Mouse (Mus musculus) midbrain, embryonic 11.5 days (tissue): ENCODE data around the gene Pkmyt1. TPM values are rescaled to one million over a fixed set of nuclear protein-coding genes. Genes with fewer than 3 reads are reported as not detected.

Experiments used
- ATAC-seq: fragments of 200-750 bp; cut with Nextera tagmentation; 2 replicates; pipeline ENCODE4 v1.8.0; 2017; ENCODE audit warnings: moderate TSS enrichment, moderate library complexity; ENCODE audit not compliant: low FRiP score
- DNase-seq: peaks from one replicate; pipeline ENCODE4 v3.0.0; 2015; ENCODE audit warnings: low spot score; ENCODE audit errors: missing footprints
- H3K27ac ChIP-seq: fragments of 300-500 bp; sonication (generic); 2 replicates; pipeline ENCODE4 v1.5.1; 2014; ENCODE audit warnings: low read depth, low read length
- H3K27me3 ChIP-seq: fragments of 300-500 bp; sonication (generic); 2 replicates; pipeline ENCODE4 v1.6.1; 2014; ENCODE audit warnings: mild to moderate bottlenecking, low read length, moderate library complexity, mixed read lengths; ENCODE audit not compliant: control insufficient read depth, insufficient read depth
- H3K36me3 ChIP-seq: fragments of 300-500 bp; sonication (generic); 2 replicates; pipeline ENCODE4 v1.6.1; 2014; ENCODE audit warnings: mild to moderate bottlenecking, low read length, moderate library complexity, mixed read lengths; ENCODE audit not compliant: control insufficient read depth, insufficient read depth
- H3K4me1 ChIP-seq: fragments of 300-500 bp; sonication (generic); 2 replicates; pipeline ENCODE4 v1.6.1; 2014; ENCODE audit warnings: low read length; ENCODE audit not compliant: control insufficient read depth, insufficient read depth
- H3K4me2 ChIP-seq: fragments of 300-500 bp; sonication (generic); 2 replicates; pipeline ENCODE4 v1.6.1; 2014; ENCODE audit warnings: mild to moderate bottlenecking, moderate library complexity
- H3K4me3 ChIP-seq: fragments of 300-500 bp; sonication (generic); 2 replicates; pipeline ENCODE4 v1.5.1; 2014; ENCODE audit warnings: low read depth, low read length
- H3K9ac ChIP-seq: fragments of 300-500 bp; sonication (generic); 2 replicates; pipeline ENCODE4 v1.6.1; 2014; ENCODE audit warnings: low read length
- H3K9me3 ChIP-seq: fragments of 300-500 bp; sonication (generic); 2 replicates; pipeline ENCODE4 v1.6.1; 2016; ENCODE audit warnings: low read length; ENCODE audit not compliant: control insufficient read depth
- WGBS: fragments of 180-500 bp; shearing (Covaris S2); extraction: QIAGEN DNeasy Blood & Tissue Kit; methylation state at CpG from one replicate; pipeline ENCODE4 v1.1.7; 2014; 5-methylcytosine and 5-hydroxymethylcytosine counted together
- polyA plus RNA-seq: library from polyadenylated mRNA; unstranded; fragments of >200 nt; fragmentation: Nextera tagmentation; extraction: Ambion mirVana; gene quantifications from 2 replicates; pipeline ENCODE4 v1.2.1, GENCODE M21; 2014

The Pkmyt1 gene
- polyA plus RNA-seq, result 29.3 and 33.7 TPM in 2 replicates

GRCm38 (mm10) chr17:23725999-23726757 is at the start of gene Pkmyt1:
Gene Pkmyt1, plus strand, starts transcription at chr17:23726336.
- ATAC-seq (peak; percentile 95), DNase-seq (peak; percentile 99)
- Histone ChIP-seq H3K4me1 (peaks cover 7% of the 10 kb centered on the region; the same call in 1 of the 2 replicates), H3K9me3 (no peaks in the 10 kb centered on the region), H3K27ac (peak within 1 kb of the TSS; percentile 10; the same call in 1 of the 2 replicates), H3K9ac (peak within 1 kb of the TSS; percentile 67), H3K4me2 (peak within 1 kb of the TSS; percentile 79), H3K4me3 (peak within 1 kb of the TSS; percentile 68), H3K27me3 (no peaks in the 10 kb centered on the region), H3K36me3 (no peaks in the 10 kb centered on the region)
- WGBS, result 1% methylated on average over 67 of the region's 73 CpGs

DNA sequence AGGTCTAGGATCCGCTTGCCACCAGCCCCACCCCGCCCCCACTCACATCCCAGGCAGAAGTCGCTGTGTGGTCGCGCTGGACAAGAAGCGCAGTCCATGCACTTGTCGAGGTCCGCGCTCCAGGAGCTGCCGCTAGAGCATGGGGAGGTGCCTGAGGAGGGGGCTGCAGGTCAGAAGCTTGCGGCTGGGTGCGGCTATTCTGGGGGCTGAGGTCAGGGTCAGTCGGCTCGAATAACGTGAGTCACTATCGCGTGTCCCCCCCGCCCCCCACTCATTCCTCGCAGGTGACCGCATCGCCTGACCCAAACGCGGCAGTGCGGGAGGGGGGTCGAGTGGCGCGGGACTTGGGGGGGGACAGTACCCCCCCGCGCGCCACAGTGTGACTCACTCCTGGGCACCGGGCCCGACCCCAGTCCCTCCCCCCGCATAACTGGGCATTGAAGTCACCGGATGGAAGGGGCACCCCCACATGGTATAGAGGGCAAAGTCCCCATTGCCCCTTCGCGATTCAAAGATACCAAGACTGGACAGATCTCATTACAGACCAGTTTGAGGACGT is 49.6 kb upstream of the Pkmyt1 start:
- no peaks in the 10 kb centered on the region for H3K36me3 ChIP-seq
- no peak for ATAC-seq
- no peaks in the 10 kb centered on the region for H3K9me3 ChIP-seq
- peaks cover 54% of the 10 kb centered on the region for H3K27me3 ChIP-seq
- H3K9ac ChIP-seq, result peak overlapping the region; percentile 59
- no peak overlapping the region for H3K27ac ChIP-seq
- under 1% methylated on average over 34 of the region's 37 CpGs for WGBS
- no peak for DNase-seq
- H3K4me1 ChIP-seq, result peaks cover 24% of the 10 kb centered on the region
- H3K4me3 ChIP-seq, result peak overlapping the region; percentile 48
- peak overlapping the region; percentile 94 for H3K4me2 ChIP-seq

DNA sequence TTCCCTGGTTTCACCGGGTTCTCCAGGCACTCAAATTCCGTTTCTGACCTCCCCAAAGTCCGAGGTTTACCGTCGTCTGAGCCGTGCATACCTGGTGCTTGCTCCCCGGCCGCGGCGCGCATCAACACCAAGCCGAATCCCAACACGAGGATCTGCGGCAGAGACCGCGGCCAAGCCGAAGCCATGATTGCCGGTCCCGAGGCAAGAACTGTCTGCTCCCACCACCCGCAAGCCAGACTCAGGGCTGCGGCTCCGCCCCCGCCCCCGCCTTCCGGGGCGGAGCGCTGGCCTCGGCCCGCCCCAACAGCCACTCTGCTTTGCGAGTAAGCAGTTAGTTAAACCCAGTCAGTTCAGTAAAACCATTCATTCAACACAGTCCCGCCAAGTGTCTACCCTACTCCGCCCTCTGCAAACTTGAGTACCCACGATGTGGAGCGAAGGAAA is 48.9 kb upstream of the Pkmyt1 start, which contains the start of gene Tnfrsf12a:
Tnfrsf12a (minus strand) TSS at position 233 of the 444 bp plus-strand sequence.
- H3K27ac ChIP-seq, result no peak within 1 kb of the TSS

GRCm38 (mm10) chr17:23679127-23679835 is 46.9 kb upstream of the Pkmyt1 start, which contains the start of gene Cldn6:
Gene Cldn6, plus strand, starts transcription at chr17:23679249.
- 1% methylated on average over 38 of the region's 38 CpGs for WGBS
- no peak within 1 kb of the TSS for H3K9ac ChIP-seq
- H3K36me3 ChIP-seq, result no peaks in the 10 kb centered on the region
- peaks cover 76% of the 10 kb centered on the region for H3K27me3 ChIP-seq
- peak; percentile 85 for DNase-seq
- no peaks in the 10 kb centered on the region for H3K9me3 ChIP-seq
- H3K27ac ChIP-seq, result no peak within 1 kb of the TSS
- H3K4me1 ChIP-seq, result peaks cover 24% of the 10 kb centered on the region
- no peak within 1 kb of the TSS for H3K4me3 ChIP-seq
- H3K4me2 ChIP-seq, result peak within 1 kb of the TSS; percentile 20; the same call in 1 of the 2 replicates
- ATAC-seq, result no peak

More for the DNA sequence above, 48.9 kb upstream of the Pkmyt1 start, which contains the start of gene Tnfrsf12a:
- peak; percentile 39 for ATAC-seq
- H3K27me3 ChIP-seq, result peaks cover 59% of the 10 kb centered on the region
- peak within 1 kb of the TSS; percentile 94 for H3K4me2 ChIP-seq
- peak; percentile 98 for DNase-seq
- H3K4me1 ChIP-seq, result peaks cover 24% of the 10 kb centered on the region
- H3K4me3 ChIP-seq, result peak within 1 kb of the TSS; percentile 48
- H3K9ac ChIP-seq, result peak within 1 kb of the TSS; percentile 59
- no peaks in the 10 kb centered on the region for H3K9me3 ChIP-seq
- H3K36me3 ChIP-seq, result no peaks in the 10 kb centered on the region
- WGBS, result under 1% methylated on average over 34 of the region's 34 CpGs

DNA sequence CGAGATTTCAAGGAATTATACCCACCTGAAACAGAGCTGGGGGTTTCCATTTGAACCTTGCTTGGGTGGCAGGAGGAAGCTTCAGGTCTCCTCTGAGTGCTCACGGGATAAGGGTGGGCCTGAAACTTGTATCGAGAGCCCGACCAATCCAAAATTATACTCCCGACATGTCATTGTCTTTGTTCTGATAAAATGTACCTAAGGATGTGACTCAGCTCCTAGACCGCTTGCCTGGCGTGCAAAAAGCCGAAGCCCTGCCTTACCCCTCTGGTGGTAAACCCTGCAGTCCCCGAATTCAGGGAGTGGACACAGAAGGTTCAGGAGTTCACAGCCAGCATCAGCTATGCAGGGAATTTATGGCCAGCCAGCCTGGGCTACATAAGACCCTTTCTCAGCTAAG is 45.8 kb upstream of the Pkmyt1 start:
- Histone ChIP-seq H3K27ac (no peak overlapping the region), H3K27me3 (peaks cover 70% of the 10 kb centered on the region), H3K4me2 (no peak overlapping the region), H3K9me3 (no peaks in the 10 kb centered on the region), H3K9ac (no peak overlapping the region), H3K4me3 (no peak overlapping the region), H3K4me1 (peaks cover 25% of the 10 kb centered on the region), H3K36me3 (no peaks in the 10 kb centered on the region)
- DNase-seq (peak; percentile 33), ATAC-seq (no peak)
- WGBS, result 77% methylated on average over 9 of the region's 9 CpGs

DNA sequence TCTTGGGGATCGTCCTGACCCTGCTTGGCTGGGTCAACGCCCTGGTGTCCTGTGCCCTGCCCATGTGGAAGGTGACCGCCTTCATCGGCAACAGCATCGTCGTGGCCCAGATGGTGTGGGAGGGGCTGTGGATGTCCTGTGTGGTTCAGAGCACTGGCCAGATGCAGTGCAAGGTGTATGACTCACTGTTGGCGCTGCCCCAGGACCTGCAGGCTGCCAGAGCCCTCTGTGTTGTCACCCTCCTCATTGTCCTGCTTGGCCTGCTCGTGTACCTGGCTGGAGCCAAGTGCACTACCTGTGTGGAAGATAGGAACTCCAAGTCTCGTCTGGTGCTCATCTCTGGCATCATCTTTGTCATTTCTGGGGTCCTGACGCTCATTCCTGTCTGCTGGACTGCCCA is 45.0 kb upstream of the Pkmyt1 start:
- WGBS, result 85% methylated on average over 10 of the region's 10 CpGs

GRCm38 (mm10) chr17:23682092-23682491 is 44.0 kb upstream of the Pkmyt1 start:
- Histone ChIP-seq H3K9me3 (no peaks in the 10 kb centered on the region), H3K27me3 (peaks cover 55% of the 10 kb centered on the region), H3K27ac (no peak overlapping the region), H3K9ac (no peak overlapping the region), H3K4me3 (no peak overlapping the region), H3K4me1 (peaks cover 16% of the 10 kb centered on the region), H3K36me3 (no peaks in the 10 kb centered on the region), H3K4me2 (no peak overlapping the region)
- DNase-seq (no peak), ATAC-seq (no peak)
- 67% methylated on average over 4 of the region's 4 CpGs for WGBS

More for the DNA sequence above, 45.0 kb upstream of the Pkmyt1 start:
- Histone ChIP-seq H3K9ac (no peak overlapping the region), H3K27ac (no peak overlapping the region), H3K9me3 (no peaks in the 10 kb centered on the region), H3K4me2 (no peak overlapping the region), H3K4me3 (no peak overlapping the region), H3K27me3 (peaks cover 62% of the 10 kb centered on the region), H3K36me3 (no peaks in the 10 kb centered on the region), H3K4me1 (peaks cover 23% of the 10 kb centered on the region)
- ATAC-seq, result no peak
- DNase-seq, result no peak

DNA sequence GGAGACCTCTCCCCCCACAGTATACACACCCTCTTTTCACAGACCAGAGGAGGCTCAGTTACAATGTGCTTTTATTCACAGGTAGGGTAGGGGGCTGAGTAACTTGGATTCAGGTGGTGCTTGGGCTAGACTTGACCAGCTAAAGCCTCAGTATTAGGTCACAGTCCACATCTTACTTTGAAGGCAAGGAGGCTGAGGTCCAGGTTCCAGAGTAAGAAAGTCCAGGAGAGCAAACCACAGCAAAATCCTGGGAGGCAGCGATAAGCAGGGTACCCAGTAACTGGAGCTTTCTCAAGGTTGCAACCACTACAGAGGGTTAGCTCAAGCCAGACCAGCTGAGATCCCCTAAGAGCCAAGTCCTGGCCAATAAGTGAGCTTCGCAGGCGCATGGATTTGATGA is 43.6 kb upstream of the Pkmyt1 start:
- Histone ChIP-seq H3K27me3 (peaks cover 55% of the 10 kb centered on the region), H3K4me2 (no peak overlapping the region)

More for the DNA sequence above, 43.6 kb upstream of the Pkmyt1 start:
- ATAC-seq (no peak), DNase-seq (peak; percentile 77)
- Histone ChIP-seq H3K4me1 (peaks cover 13% of the 10 kb centered on the region), H3K9ac (no peak overlapping the region), H3K27ac (no peak overlapping the region), H3K4me3 (no peak overlapping the region), H3K36me3 (no peaks in the 10 kb centered on the region), H3K9me3 (no peaks in the 10 kb centered on the region)
- WGBS, result 77% methylated on average over 3 of the region's 3 CpGs
